Mouse (Mus musculus) ES-Bruce4 (cell line): ENCODE results near the gene Foxn1. TPM values are rescaled to one million over a fixed set of nuclear protein-coding genes. Genes with fewer than 3 reads are reported as not detected.

Experiments used
- H3K27ac ChIP-seq: 2 replicates; pipeline ENCODE4 v1.5.1; 2012; ENCODE audit warnings: low read length, inconsistent platforms; ENCODE audit not compliant: insufficient read depth
- H3K27me3 ChIP-seq: 2 replicates; pipeline ENCODE4 v1.6.1; 2012; ENCODE audit warnings: mild to moderate bottlenecking, low read length, inconsistent platforms; ENCODE audit not compliant: control insufficient read depth, poor library complexity, insufficient read depth, severe bottlenecking
- H3K36me3 ChIP-seq: 2 replicates; pipeline ENCODE4 v1.6.1; 2012; ENCODE audit warnings: inconsistent platforms, mild to moderate bottlenecking, low read length, moderate library complexity; ENCODE audit not compliant: control insufficient read depth, poor library complexity, insufficient read depth, severe bottlenecking
- H3K4me1 ChIP-seq: one replicate; pipeline ENCODE4 v1.8.1; 2011; ENCODE audit warnings: low read length; ENCODE audit not compliant: control insufficient read depth, insufficient read depth
- H3K4me3 ChIP-seq: 2 replicates; pipeline ENCODE4 v1.5.1; 2011; ENCODE audit warnings: low read depth, mild to moderate bottlenecking, low read length
- H3K9ac ChIP-seq: 2 replicates; pipeline ENCODE4 v1.6.1; 2012; ENCODE audit warnings: low read depth, mild to moderate bottlenecking, inconsistent platforms; ENCODE audit not compliant: poor library complexity, severe bottlenecking
- H3K9me3 ChIP-seq: replicated peaks from 2 replicates; pipeline ENCODE4 v1.6.1; 2012; ENCODE audit warnings: mild to moderate bottlenecking, low read length, inconsistent platforms; ENCODE audit not compliant: control insufficient read depth, poor library complexity, insufficient read depth, severe bottlenecking
- CTCF ChIP-seq: IDR thresholded peaks from one replicate; pipeline ENCODE4 v1.8.1; 2011; ENCODE audit warnings: low read depth, low read length
- EP300 ChIP-seq: IDR thresholded peaks from 2 replicates; pipeline ENCODE4 v1.6.1; 2011; ENCODE audit warnings: low read depth, low read length; ENCODE audit not compliant: insufficient read depth
- POLR2A ChIP-seq: IDR thresholded peaks from one replicate; pipeline ENCODE4 v1.8.1; 2011; ENCODE audit warnings: low read length; ENCODE audit not compliant: insufficient read depth
- polyA plus RNA-seq: library from polyadenylated mRNA; stranded (reverse); fragments of >200 nt; gene quantifications from 2 replicates; pipeline ENCODE4 v1.2.4, GENCODE M21; 2011; ENCODE audit warnings: low read depth; ENCODE audit not compliant: missing spikeins, insufficient read depth, insufficient read length

Foxn1 gene
- polyA plus RNA-seq, 1 experiment: not detected

DNA sequence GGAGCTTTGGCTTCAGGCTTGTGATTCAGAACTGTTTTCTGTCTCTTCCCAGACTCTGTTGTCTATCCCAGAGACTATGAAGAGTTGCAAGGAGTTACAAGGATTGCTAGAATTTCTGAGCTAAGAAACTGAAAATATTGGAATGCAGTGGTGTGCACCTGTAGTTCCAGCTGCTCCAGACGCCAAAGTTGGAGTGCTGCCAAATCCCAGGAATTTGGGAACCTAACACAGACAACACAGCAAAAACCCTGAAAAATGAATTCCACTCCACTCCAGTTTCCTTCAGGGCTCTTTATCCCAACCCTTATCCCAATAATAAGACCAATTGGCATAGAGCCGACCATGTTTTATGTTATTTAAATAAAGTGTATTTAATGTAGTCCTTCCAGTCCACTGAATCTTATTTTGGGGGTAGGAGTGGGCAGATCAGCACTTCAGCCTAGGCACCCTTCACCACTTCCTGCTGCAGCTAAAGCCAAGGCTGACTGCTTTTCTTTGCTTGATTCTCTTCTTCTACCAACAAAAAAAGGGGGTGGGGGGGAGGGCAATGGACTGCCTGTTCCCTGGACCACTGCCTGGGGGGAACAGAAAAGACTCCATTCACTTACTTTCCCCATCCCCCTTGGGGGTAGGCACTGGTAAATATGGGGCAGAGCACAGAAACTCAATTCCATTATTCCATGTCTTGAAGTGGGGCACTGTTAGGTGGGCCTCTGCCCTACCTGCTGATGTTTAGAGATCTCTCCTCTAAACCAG lies 64.1 kb downstream of the Foxn1 start:
- H3K27me3 ChIP-seq: no peaks in the 10 kb centered on the region
- H3K9ac ChIP-seq: no peak overlapping the region
- no peak overlapping the region for H3K4me3 ChIP-seq
- peak overlapping the region; percentile 14; the same call in 1 of the 2 replicates for H3K27ac ChIP-seq
- peaks cover 43% of the 10 kb centered on the region for H3K36me3 ChIP-seq
- no peaks in the 10 kb centered on the region for H3K4me1 ChIP-seq
- no peak for TF ChIP-seq CTCF
- TF ChIP-seq EP300: no peak
- TF ChIP-seq POLR2A: no peak
- no peaks in the 10 kb centered on the region for H3K9me3 ChIP-seq

DNA sequence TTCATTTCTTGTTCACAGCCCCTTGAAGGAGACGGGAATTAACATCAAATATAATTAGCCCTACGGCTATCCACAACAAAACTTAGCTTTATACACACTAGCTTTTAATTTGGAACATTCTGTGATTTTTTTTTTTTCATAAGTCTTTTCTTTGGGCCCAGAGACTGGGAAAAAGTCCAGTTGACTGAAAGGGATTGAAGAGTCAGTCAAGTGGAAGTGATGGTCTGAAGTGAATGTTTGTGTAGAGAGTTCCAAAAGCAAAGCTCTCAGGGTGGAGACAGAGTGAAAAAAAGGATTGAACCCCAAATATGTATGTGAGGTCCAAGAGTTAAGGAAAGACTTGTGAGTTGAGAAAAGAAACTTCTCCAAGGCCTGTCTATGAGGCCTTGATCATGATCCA lies 67.9 kb downstream of the Foxn1 start:
- Histone ChIP-seq H3K36me3 (peaks cover 74% of the 10 kb centered on the region), H3K27ac (no peak overlapping the region)

DNA sequence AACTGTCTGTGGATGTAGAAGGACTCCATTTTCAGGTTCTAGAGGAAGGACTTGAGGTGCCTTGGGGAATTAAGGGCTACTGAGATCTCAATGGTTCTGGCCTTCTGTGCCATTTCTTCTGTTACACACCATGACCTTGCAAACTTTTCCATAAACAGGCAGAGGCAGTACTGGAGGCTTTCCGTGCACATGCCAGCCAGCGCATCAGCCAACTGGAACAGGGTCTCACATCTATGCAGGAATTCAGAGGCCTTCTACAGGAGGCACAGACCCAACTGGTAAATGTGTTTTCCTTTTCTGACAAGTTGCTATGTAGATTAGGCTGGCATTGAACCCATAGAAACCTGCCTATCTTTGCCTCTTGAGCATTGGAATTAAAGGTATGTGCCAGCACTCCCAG lies 72.7 kb downstream of the Foxn1 start:
- H3K9me3 ChIP-seq: no peaks in the 10 kb centered on the region
- no peak overlapping the region for H3K27ac ChIP-seq
- H3K9ac ChIP-seq: no peak overlapping the region
- peaks cover 65% of the 10 kb centered on the region for H3K36me3 ChIP-seq
- no peaks in the 10 kb centered on the region for H3K27me3 ChIP-seq
- TF ChIP-seq EP300 (no peak), POLR2A (no peak), CTCF (no peak)
- H3K4me3 ChIP-seq: no peak overlapping the region
- H3K4me1 ChIP-seq: no peaks in the 10 kb centered on the region

More for the DNA sequence above, 67.9 kb downstream of the Foxn1 start:
- Histone ChIP-seq H3K27me3 (no peaks in the 10 kb centered on the region), H3K4me3 (no peak overlapping the region), H3K9me3 (no peaks in the 10 kb centered on the region), H3K4me1 (no peaks in the 10 kb centered on the region), H3K9ac (no peak overlapping the region)
- TF ChIP-seq CTCF: no peak
- TF ChIP-seq EP300: no peak
- no peak for TF ChIP-seq POLR2A

DNA sequence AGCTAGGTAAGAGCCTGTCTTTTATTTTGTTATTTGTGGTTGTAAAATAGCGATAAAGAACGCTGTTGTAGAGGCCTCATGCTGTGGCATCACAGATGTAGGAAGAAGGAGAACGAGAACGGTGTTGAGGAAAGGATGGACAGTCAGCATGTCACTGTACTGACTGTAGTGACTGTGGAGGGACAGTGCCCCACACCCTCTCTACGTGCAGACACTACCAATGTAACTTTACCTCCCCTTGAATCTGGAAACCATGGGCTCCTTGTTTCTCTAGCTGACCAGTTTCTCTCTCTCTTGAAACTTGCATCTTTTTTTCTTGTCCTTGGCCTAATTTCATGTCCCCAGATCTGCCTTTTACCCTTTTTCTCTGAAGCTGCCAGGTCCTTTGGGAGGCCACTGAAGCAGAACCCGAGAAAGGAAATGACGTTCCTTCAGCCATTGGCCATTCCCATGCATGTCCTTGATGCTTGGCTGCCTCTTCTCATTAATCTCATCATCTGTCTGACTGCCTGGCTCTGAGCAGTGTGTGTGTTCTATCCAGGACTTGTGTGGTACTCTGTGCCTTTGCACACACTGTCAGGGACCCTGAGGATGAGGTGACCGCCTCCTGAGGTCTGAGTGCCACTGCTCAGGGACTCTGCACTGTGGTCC lies 75.4 kb downstream of the Foxn1 start:
- H3K36me3 ChIP-seq: peaks cover 60% of the 10 kb centered on the region
- TF ChIP-seq POLR2A: no peak
- TF ChIP-seq EP300: no peak
- no peak for TF ChIP-seq CTCF
- no peaks in the 10 kb centered on the region for H3K9me3 ChIP-seq
- H3K27ac ChIP-seq: no peak overlapping the region
- H3K4me1 ChIP-seq: no peaks in the 10 kb centered on the region
- no peaks in the 10 kb centered on the region for H3K27me3 ChIP-seq
- no peak overlapping the region for H3K9ac ChIP-seq
- no peak overlapping the region for H3K4me3 ChIP-seq

Other genes starting within 250 kb of the Foxn1 start
- 87.4 and 99.3 TPM in 2 replicates for gene Traf4, start 221.0 kb downstream of the Foxn1 start, polyA plus RNA-seq
- 18.1 and 20.0 TPM in 2 replicates for gene Nek8, start 209.9 kb downstream of the Foxn1 start, polyA plus RNA-seq
- gene Tlcd1, start 209.8 kb downstream of the Foxn1 start, polyA plus RNA-seq: 12.2 and 13.2 TPM in 2 replicates
- 2,740 and 2,914 TPM in 2 replicates for gene Rpl23a, start 203.0 kb downstream of the Foxn1 start, polyA plus RNA-seq
- 33.1 and 36.1 TPM in 2 replicates for gene Rab34, start 198.1 kb downstream of the Foxn1 start, polyA plus RNA-seq
- gene Proca1, start 193.2 kb downstream of the Foxn1 start, polyA plus RNA-seq: 6.1 and 7.6 TPM in 2 replicates
- 53.9 and 56.6 TPM in 2 replicates for gene Sdf2, start 140.8 kb downstream of the Foxn1 start, polyA plus RNA-seq
- 73.2 and 73.4 TPM in 2 replicates for gene Supt6, start 140.6 kb downstream of the Foxn1 start, polyA plus RNA-seq
- 108 and 112 TPM in 2 replicates for gene 2610507B11Rik, start 124.8 kb downstream of the Foxn1 start, polyA plus RNA-seq
- gene BC030499, start 95.7 kb downstream of the Foxn1 start, polyA plus RNA-seq: 0.75 and 1.1 TPM in 2 replicates
- 66.9 and 68.8 TPM in 2 replicates for gene Spag5, start 85.0 kb downstream of the Foxn1 start, polyA plus RNA-seq
- gene Aldoc, start 63.6 kb downstream of the Foxn1 start, polyA plus RNA-seq: 32.5 and 55.1 TPM in 2 replicates
- gene Pigs, start 58.1 kb downstream of the Foxn1 start, polyA plus RNA-seq: 24.2 and 29.5 TPM in 2 replicates
- 25.7 and 28.7 TPM in 2 replicates for gene Unc119, start 43.1 kb downstream of the Foxn1 start, polyA plus RNA-seq
- gene Slc13a2, start 35.7 kb upstream of the Foxn1 start, polyA plus RNA-seq: not detected in 2 replicates
- gene Slc46a1, start 79.1 kb upstream of the Foxn1 start, polyA plus RNA-seq: 6.5 and 9.1 TPM in 2 replicates
- gene Sarm1, start 111.2 kb upstream of the Foxn1 start, polyA plus RNA-seq: 2.0 and 3.1 TPM in 2 replicates
- gene Vtn, start 112.5 kb upstream of the Foxn1 start, polyA plus RNA-seq: not detected in 2 replicates
- gene Sebox, start 116.9 kb upstream of the Foxn1 start, polyA plus RNA-seq: not detected in 2 replicates
- 41.6 and 41.7 TPM in 2 replicates for gene Tmem199, start 125.6 kb upstream of the Foxn1 start, polyA plus RNA-seq
- 72.1 and 75.3 TPM in 2 replicates for gene Poldip2, start 125.6 kb upstream of the Foxn1 start, polyA plus RNA-seq
- gene Tnfaip1, start 149.8 kb upstream of the Foxn1 start, polyA plus RNA-seq: 38.2 and 41.2 TPM in 2 replicates
- gene Ift20, start 149.8 kb upstream of the Foxn1 start, polyA plus RNA-seq: 30.2 and 40.0 TPM in 2 replicates
- 89.0 and 90.1 TPM in 2 replicates for gene Tmem97, start 164.2 kb upstream of the Foxn1 start, polyA plus RNA-seq